Mouse (Mus musculus) limb, embryonic 14.5 days (tissue): ENCODE measurements at regions not wholly inside any gene's neighbourhood (a gene's known extent, or its start where the extent isn't known, plus 50 kb on each side); places are given as distances from the start of the nearest gene placed in this dataset.

Source experiments
- ATAC-seq: fragments of 200-750 bp; cut with Nextera tagmentation; 2 replicates; pipeline ENCODE4 v1.8.0; 2017; ENCODE audit warnings: low read depth, moderate number of reproducible peaks, moderate TSS enrichment; ENCODE audit not compliant: low FRiP score
- DNase-seq: peaks from one replicate; pipeline ENCODE4 v3.0.0-alpha.2; 2015; ENCODE audit warnings: low spot score
- H3K27ac ChIP-seq: fragments of 300-500 bp; sonication (generic); replicated peaks from 2 replicates; pipeline ENCODE4 v1.5.1; 2014; ENCODE audit warnings: low read depth, mild to moderate bottlenecking, low read length, moderate library complexity, mixed read lengths
- H3K27me3 ChIP-seq: fragments of 300-500 bp; sonication (generic); 2 replicates; pipeline ENCODE4 v1.6.1; 2014; ENCODE audit warnings: low read length, mixed read lengths; ENCODE audit not compliant: control insufficient read depth, insufficient read depth
- H3K36me3 ChIP-seq: fragments of 300-500 bp; sonication (generic); 2 replicates; pipeline ENCODE4 v1.6.1; 2014; ENCODE audit warnings: mild to moderate bottlenecking, low read length, moderate library complexity, mixed read lengths; ENCODE audit not compliant: control insufficient read depth, insufficient read depth
- H3K4me1 ChIP-seq: fragments of 300-500 bp; sonication (generic); 2 replicates; pipeline ENCODE4 v1.6.1; 2014; ENCODE audit warnings: antibody characterized with exemption, low read length, mixed read lengths; ENCODE audit not compliant: control insufficient read depth, insufficient read depth
- H3K4me2 ChIP-seq: fragments of 300-500 bp; sonication (generic); replicated peaks from 2 replicates; pipeline ENCODE4 v1.6.1; 2014; ENCODE audit warnings: low read depth, mild to moderate bottlenecking, low read length, moderate library complexity; ENCODE audit not compliant: severe bottlenecking
- H3K4me3 ChIP-seq: fragments of 300-500 bp; sonication (generic); replicated peaks from 2 replicates; pipeline ENCODE4 v1.5.1; 2014; ENCODE audit warnings: low read length
- H3K9ac ChIP-seq: fragments of 300-500 bp; sonication (generic); 2 replicates; pipeline ENCODE4 v1.6.1; 2014; ENCODE audit warnings: mild to moderate bottlenecking, low read depth, low read length, moderate library complexity; ENCODE audit not compliant: severe bottlenecking
- H3K9me3 ChIP-seq: fragments of 300-500 bp; sonication (generic); 2 replicates; pipeline ENCODE4 v1.6.1; 2016; ENCODE audit warnings: low read length; ENCODE audit not compliant: control insufficient read depth
- POLR2A ChIP-seq: fragments of 200-500 bp; IDR thresholded peaks from 2 replicates; pipeline ENCODE4 v1.8.0; 2012; ENCODE audit warnings: inconsistent platforms, mild to moderate bottlenecking, moderate library complexity, borderline replicate concordance; ENCODE audit not compliant: insufficient read depth, insufficient read length; ENCODE audit errors: extremely low read depth
- WGBS: fragments of 180-500 bp; shearing (Covaris S2); extraction: QIAGEN DNeasy Blood & Tissue Kit; methylation state at CpG from one replicate; pipeline ENCODE4 v1.1.7; 2014; 5-methylcytosine and 5-hydroxymethylcytosine counted together

GRCm38 (mm10) chr15:88362966-88363365 lies 237.1 kb upstream of the Zdhhc25 start:
- no peak overlapping the region for H3K4me3 ChIP-seq
- no peak overlapping the region for H3K9ac ChIP-seq
- DNase-seq (no peak), ATAC-seq (no peak)
- no peak overlapping the region for H3K4me2 ChIP-seq
- 59% methylated on average over 6 of the region's 6 CpGs for WGBS
- no peak overlapping the region for H3K27ac ChIP-seq
- no peaks in the 10 kb centered on the region for H3K4me1 ChIP-seq
- no peaks in the 10 kb centered on the region for H3K9me3 ChIP-seq
- H3K36me3 ChIP-seq = no peaks in the 10 kb centered on the region
- no peaks in the 10 kb centered on the region for H3K27me3 ChIP-seq
- no peak for TF ChIP-seq POLR2A

GRCm38 (mm10) chr15:88370366-88370765 lies 229.7 kb upstream of the Zdhhc25 start:
- DNase-seq (no peak), ATAC-seq (no peak)
- no peaks in the 10 kb centered on the region for H3K36me3 ChIP-seq
- 82% methylated on average over 5 of the region's 5 CpGs for WGBS
- no peaks in the 10 kb centered on the region for H3K27me3 ChIP-seq
- no peak overlapping the region for H3K27ac ChIP-seq
- H3K4me2 ChIP-seq = no peak overlapping the region
- no peak overlapping the region for H3K9ac ChIP-seq
- no peak for TF ChIP-seq POLR2A
- no peaks in the 10 kb centered on the region for H3K9me3 ChIP-seq
- no peak overlapping the region for H3K4me3 ChIP-seq
- H3K4me1 ChIP-seq = no peaks in the 10 kb centered on the region

DNA sequence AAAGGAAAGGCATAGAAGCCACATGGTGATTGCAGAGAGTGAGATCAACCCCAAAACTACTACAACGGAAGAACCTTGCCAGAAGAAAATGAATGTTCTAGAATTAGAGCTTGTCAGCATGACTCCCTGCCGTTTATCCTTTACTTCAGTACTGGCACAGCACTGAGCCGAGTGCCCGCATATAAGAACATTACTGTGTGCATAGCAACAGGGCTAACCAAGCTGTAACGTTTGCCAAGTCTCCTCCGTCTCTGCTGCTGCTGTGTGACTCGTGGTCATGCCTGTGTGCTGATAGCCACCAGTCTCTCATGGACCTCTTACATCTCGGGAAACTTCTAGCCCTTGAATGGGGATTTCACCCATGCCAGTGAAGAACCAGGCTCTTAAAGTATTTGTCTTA lies 228.1 kb upstream of the Zdhhc25 start:
- WGBS = 73% methylated on average over 8 of the region's 8 CpGs
- Histone ChIP-seq H3K4me1 (no peaks in the 10 kb centered on the region), H3K4me3 (no peak overlapping the region), H3K36me3 (no peaks in the 10 kb centered on the region), H3K27ac (no peak overlapping the region), H3K9me3 (no peaks in the 10 kb centered on the region), H3K9ac (no peak overlapping the region), H3K4me2 (no peak overlapping the region), H3K27me3 (no peaks in the 10 kb centered on the region)
- ATAC-seq = no peak
- TF ChIP-seq POLR2A = no peak
- DNase-seq = no peak

DNA sequence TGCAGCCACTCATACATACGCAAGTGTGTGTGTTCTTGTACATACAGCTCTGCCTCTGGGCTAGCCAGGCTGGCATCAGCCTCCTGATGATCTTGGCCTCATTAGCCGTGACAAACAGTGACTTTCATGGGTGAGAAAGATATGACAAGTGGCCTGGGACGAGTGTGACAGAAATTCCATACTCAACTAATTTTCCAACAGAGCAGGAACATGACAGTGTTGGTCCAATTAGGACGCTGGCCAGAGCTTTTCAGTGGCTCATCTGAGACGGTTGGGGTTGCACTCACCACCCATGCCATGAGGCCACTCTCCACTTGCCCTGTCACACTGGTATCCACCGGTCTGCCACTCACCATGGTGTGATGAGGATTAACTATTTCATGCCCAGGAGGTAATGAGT lies 226.2 kb upstream of the Zdhhc25 start:
- Histone ChIP-seq H3K27ac (no peak overlapping the region), H3K36me3 (no peaks in the 10 kb centered on the region), H3K4me3 (no peak overlapping the region), H3K27me3 (no peaks in the 10 kb centered on the region), H3K9me3 (no peaks in the 10 kb centered on the region), H3K4me1 (no peaks in the 10 kb centered on the region), H3K9ac (no peak overlapping the region), H3K4me2 (no peak overlapping the region)
- ATAC-seq (no peak), DNase-seq (no peak)
- TF ChIP-seq POLR2A = no peak
- 59% methylated on average over 6 of the region's 6 CpGs for WGBS

DNA sequence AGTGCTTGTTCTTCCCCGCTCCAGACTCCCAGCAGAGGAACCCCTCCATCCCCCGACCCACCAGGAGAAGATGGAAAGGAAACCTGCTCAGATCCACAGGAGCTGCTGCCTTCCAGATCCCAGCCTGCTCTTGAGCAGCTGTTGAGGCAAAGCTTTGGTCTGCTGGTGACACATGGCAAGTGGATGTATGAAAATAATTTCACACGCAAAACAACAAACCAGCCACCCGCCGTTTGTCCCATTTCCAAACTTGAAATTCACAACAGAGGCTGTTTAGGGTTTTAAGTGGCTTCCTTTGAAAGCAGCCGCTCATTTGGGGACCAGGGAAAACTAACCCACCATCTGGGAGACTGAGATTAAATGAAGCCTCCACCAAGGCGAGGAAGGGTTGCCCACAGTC lies 220.8 kb upstream of the Zdhhc25 start:
- Histone ChIP-seq H3K4me3 (no peak overlapping the region), H3K27me3 (no peaks in the 10 kb centered on the region), H3K9me3 (no peaks in the 10 kb centered on the region), H3K9ac (no peak overlapping the region), H3K36me3 (no peaks in the 10 kb centered on the region), H3K4me1 (no peaks in the 10 kb centered on the region), H3K27ac (no peak overlapping the region), H3K4me2 (no peak overlapping the region)
- no peak for TF ChIP-seq POLR2A
- DNase-seq = no peak
- no peak for ATAC-seq
- 67% methylated on average over 7 of the region's 7 CpGs for WGBS
